Mouse (Mus musculus): ENCODE measurements around the gene Eif2b5. TPM values are rescaled to one million over a fixed set of nuclear protein-coding genes. Genes with fewer than 3 reads are reported as not detected.
A peak's percentile ranks its signal among the peaks of the same experiment; 100 is the strongest.

Eif2b5 gene
- total and polyA plus RNA-seq, 2 experiments from 2014 or later = 77.6 to 91.3 TPM

DNA sequence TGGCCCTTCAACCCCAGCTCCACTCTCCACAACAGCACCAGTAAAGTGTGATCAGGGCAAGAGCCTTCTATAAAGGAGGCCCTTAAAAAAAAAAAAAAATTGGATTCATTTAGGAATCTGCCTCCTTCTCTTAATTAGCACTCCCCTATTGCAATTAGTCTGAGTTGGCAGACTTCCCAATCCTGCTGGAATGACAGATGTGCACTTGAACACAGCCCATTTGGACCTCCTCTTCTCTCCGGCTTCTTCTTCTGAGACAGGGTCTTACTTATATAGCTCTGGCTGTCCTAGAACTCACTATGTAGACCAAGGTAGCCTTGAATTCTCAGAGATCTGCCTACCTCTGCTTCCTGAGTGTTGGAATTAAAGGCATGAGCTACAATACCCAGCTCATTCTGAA lies 30.8 kb downstream of the Eif2b5 start:
- WGBS = 23% methylated on average over 1 of the region's 1 CpGs
- Histone ChIP-seq H3K27ac (ENCODE audit: low read depth, low read length) (no peak overlapping the region), H3K9me3 (ENCODE audit: low read length) (no peaks in the 10 kb centered on the region), H3K4me1 (ENCODE audit: insufficient read depth) (no peaks in the 10 kb centered on the region), H3K9ac (no peak overlapping the region), H3K4me2 (ENCODE audit: low read depth) (no peak overlapping the region), H3K27me3 (ENCODE audit: insufficient read depth, low read length) (no peaks in the 10 kb centered on the region), H3K4me3 (ENCODE audit: low read depth, low read length) (no peak overlapping the region), H3K36me3 (ENCODE audit: insufficient read depth) (peaks cover 87% of the 10 kb centered on the region)
- peak; percentile 40 for DNase-seq
- no peak for ATAC-seq
- TF ChIP-seq CTCF (IDR thresholded peaks at IDR 0.05; ENCODE audit: low read depth) = no peak

DNA sequence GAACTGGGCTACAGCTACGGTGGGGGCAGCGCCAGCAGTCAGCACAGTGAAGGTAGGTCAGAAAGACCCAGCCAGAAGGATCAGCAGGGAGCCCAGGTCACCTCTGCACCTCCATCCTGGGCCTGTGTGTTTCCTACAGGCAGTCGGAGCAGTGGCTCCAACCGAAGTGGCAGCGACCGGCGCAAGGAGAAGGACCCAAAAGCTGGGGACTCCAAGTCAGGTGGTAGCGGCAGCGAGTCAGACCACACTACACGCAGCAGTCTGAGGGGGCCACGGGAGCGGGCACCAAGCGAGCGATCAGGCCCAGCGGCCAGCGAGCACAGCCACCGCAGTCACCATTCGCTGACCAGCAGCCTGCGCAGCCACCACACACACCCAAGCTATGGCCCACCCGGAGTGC lies 32.3 kb downstream of the Eif2b5 start:
- H3K4me1 ChIP-seq (ENCODE audit: insufficient read depth) = no peaks in the 10 kb centered on the region
- no peak overlapping the region for H3K9ac ChIP-seq
- no peak overlapping the region for H3K27ac ChIP-seq (ENCODE audit: low read depth, low read length)
- H3K9me3 ChIP-seq (ENCODE audit: low read length) = no peaks in the 10 kb centered on the region
- TF ChIP-seq CTCF (IDR thresholded peaks at IDR 0.05; ENCODE audit: low read depth) = no peak
- DNase-seq (no peak), ATAC-seq (no peak)
- 96% methylated on average over 20 of the region's 20 CpGs for WGBS
- H3K36me3 ChIP-seq (ENCODE audit: insufficient read depth) = peaks cover 72% of the 10 kb centered on the region
- no peaks in the 10 kb centered on the region for H3K27me3 ChIP-seq (ENCODE audit: insufficient read depth, low read length)
- H3K4me3 ChIP-seq (ENCODE audit: low read depth, low read length) = no peak overlapping the region
- no peak overlapping the region for H3K4me2 ChIP-seq (ENCODE audit: low read depth)

DNA sequence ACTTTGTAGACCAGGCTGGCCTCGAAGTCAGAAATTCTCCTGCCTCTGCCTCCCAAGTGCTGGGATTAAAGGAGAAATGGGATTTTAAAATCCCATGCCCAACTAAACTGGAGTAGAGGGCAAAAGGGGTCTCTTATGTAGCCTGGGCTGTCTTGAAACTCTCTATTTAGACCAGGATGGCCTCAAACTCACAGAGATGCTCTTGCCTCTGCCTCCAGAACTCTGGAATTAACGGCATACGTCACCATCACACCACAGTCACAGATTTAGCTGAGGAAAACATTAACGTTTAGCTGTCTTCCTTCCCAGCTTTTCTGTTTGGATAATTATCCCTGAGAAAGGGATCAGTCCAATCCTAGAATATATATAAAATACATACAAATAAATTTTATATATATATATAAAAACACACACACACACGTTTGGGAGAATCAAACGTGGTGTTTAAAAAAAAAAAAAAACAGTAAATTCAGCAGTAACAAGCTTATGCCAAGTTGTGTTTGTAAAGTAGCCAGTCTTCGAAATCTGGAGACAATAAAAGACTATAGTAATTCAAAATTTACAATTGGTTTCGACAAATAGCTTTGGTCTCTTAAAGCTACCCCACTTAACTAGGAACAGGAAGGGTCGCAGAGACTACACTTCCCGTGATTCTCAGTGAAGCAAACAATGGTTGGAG lies 36.1 kb downstream of the Eif2b5 start:
- Histone ChIP-seq H3K4me2 (ENCODE audit: low read depth) (peak overlapping the region; percentile 29; the same call in 1 of the 2 replicates), H3K27ac (ENCODE audit: low read depth, low read length) (no peak overlapping the region), H3K27me3 (ENCODE audit: insufficient read depth, low read length) (no peaks in the 10 kb centered on the region), H3K4me3 (ENCODE audit: low read depth, low read length) (0 out of 2 replicates have a peak overlapping the region, but pooled peaks have one; percentile 7), H3K36me3 (ENCODE audit: insufficient read depth) (peaks cover 57% of the 10 kb centered on the region), H3K9ac (no peak overlapping the region), H3K4me1 (ENCODE audit: insufficient read depth) (peaks cover 19% of the 10 kb centered on the region), H3K9me3 (ENCODE audit: low read length) (no peaks in the 10 kb centered on the region)
- no peak for TF ChIP-seq CTCF (IDR thresholded peaks at IDR 0.05; ENCODE audit: low read depth)
- DNase-seq (no peak), ATAC-seq (no peak)
- 43% methylated on average over 10 of the region's 10 CpGs for WGBS

- Histone ChIP-seq H3K36me3 (ENCODE audit: insufficient read depth) (peaks cover 58% of the 10 kb centered on the region), H3K4me2 (ENCODE audit: low read depth) (peak within 1 kb of the TSS; percentile 77), H3K9ac (peak within 1 kb of the TSS; percentile 98), H3K4me1 (ENCODE audit: insufficient read depth) (peaks cover 19% of the 10 kb centered on the region), H3K27ac (ENCODE audit: low read depth, low read length) (peak within 1 kb of the TSS; percentile 85), H3K4me3 (ENCODE audit: low read depth, low read length) (peak within 1 kb of the TSS; percentile 78), H3K27me3 (ENCODE audit: insufficient read depth, low read length) (no peaks in the 10 kb centered on the region), H3K9me3 (ENCODE audit: low read length) (no peaks in the 10 kb centered on the region)
- WGBS = 3% methylated on average over 52 of the region's 52 CpGs
- TF ChIP-seq CTCF (IDR thresholded peaks at IDR 0.05; ENCODE audit: low read depth) = no peak
- ATAC-seq (peak; percentile 99), DNase-seq (peak; percentile 98)
These were observed 36.9 kb downstream of the Eif2b5 start, which contains the start of gene Ap2m1 for GRCm38 (mm10) chr16:20535296-20536080. Ap2m1 (plus strand) TSS chr16:20535478.

DNA sequence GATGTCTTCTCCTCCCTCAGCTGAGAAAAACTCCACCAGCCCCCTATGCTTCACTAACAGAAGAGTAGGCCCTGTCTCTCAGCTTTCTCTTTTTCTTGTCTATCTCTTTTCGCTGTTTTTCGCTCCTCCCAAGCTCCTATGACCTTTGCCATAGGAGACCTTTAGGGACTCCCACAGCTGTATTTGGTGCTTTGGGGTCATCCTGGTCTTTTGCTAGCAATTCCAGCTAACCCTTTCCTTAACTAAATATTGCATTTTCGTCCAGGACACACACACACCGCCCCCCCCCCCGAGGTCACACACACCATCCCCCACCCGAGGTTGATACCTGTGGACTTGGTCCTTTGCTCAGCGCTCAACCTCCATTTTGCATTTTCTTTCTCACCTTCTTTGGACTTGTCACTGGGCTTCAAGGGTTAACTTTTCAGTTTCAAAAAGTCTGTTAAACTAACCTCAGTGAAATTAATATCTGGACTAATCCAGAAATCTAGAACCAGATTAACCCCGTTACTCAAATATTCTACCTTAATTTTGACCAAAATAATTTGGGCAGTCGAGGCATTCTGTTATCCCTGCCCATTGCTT lies 37.6 kb downstream of the Eif2b5 start:
- H3K27me3 ChIP-seq (ENCODE audit: insufficient read depth, low read length) = no peaks in the 10 kb centered on the region
- peak overlapping the region; percentile 77 for H3K4me2 ChIP-seq (ENCODE audit: low read depth)
- no peak for TF ChIP-seq CTCF (IDR thresholded peaks at IDR 0.05; ENCODE audit: low read depth)
- peak overlapping the region; percentile 85 for H3K27ac ChIP-seq (ENCODE audit: low read depth, low read length)
- ATAC-seq = no peak
- WGBS = 29% methylated on average over 9 of the region's 9 CpGs
- peaks cover 19% of the 10 kb centered on the region for H3K4me1 ChIP-seq (ENCODE audit: insufficient read depth)
- no peak for DNase-seq
- peaks cover 58% of the 10 kb centered on the region for H3K36me3 ChIP-seq (ENCODE audit: insufficient read depth)
- H3K9ac ChIP-seq = peak overlapping the region; percentile 98
- peak overlapping the region; percentile 78 for H3K4me3 ChIP-seq (ENCODE audit: low read depth, low read length)
- H3K9me3 ChIP-seq (ENCODE audit: low read length) = no peaks in the 10 kb centered on the region

GRCm38 (mm10) chr16:20537071-20537471 lies 38.5 kb downstream of the Eif2b5 start:
- TF ChIP-seq CTCF (IDR thresholded peaks at IDR 0.05; ENCODE audit: low read depth) = no peak
- Histone ChIP-seq H3K4me3 (ENCODE audit: low read depth, low read length) (peak overlapping the region; percentile 78; the same call in 1 of the 2 replicates), H3K36me3 (ENCODE audit: insufficient read depth) (peaks cover 58% of the 10 kb centered on the region), H3K9me3 (ENCODE audit: low read length) (no peaks in the 10 kb centered on the region), H3K27ac (ENCODE audit: low read depth, low read length) (0 out of 2 replicates have a peak overlapping the region, but pooled peaks have one; percentile 4), H3K9ac (peak overlapping the region; percentile 37), H3K4me2 (ENCODE audit: low read depth) (peak overlapping the region; percentile 77), H3K27me3 (ENCODE audit: insufficient read depth, low read length) (no peaks in the 10 kb centered on the region), H3K4me1 (ENCODE audit: insufficient read depth) (peaks cover 19% of the 10 kb centered on the region)
- ATAC-seq (no peak), DNase-seq (no peak)
- WGBS = 9% methylated on average over 5 of the region's 5 CpGs
